Mouse (Mus musculus) ES-Bruce4 (cell line): ENCODE measurements around the gene Ctbs.

Source experiments
- CTCF ChIP-seq: IDR thresholded peaks from one replicate; pipeline ENCODE4 v1.8.1; 2011; ENCODE audit warnings: low read depth, low read length
- EP300 ChIP-seq: IDR thresholded peaks from 2 replicates; pipeline ENCODE4 v1.6.1; 2011; ENCODE audit warnings: low read depth, low read length; ENCODE audit not compliant: insufficient read depth
- POLR2A ChIP-seq: IDR thresholded peaks from one replicate; pipeline ENCODE4 v1.8.1; 2011; ENCODE audit warnings: low read length; ENCODE audit not compliant: insufficient read depth

DNA sequence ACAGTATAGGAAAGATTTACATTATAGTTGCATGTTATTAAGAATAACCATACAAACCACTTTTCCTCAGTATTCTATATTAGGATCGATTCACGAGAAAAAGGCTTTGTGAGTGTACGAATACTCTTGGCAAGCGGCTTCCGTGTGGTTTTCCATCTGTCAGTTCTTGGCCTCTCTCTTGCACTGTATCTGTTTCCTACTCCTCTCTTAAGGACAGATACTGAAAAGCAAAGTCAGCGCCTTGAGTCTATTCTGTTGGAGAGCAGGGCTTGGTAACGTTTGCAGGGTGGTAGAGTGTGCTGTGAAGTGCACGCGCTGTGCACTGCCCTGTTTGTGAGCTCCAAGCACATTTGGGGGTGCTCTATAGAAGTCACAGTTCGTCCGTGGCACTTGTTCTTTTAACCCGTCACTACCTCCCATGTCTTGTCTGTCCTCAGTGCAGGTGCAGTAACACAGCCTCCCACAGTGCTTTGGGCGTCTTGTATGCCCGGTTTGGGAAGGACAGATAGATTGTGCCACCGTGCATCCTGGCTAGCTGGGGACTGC is 29.5 kb upstream of the Ctbs start:
- TF ChIP-seq CTCF: no peak
- TF ChIP-seq EP300: no peak
- no peak for TF ChIP-seq POLR2A
